Comparison of ENCODE assay signal across 10 mouse cellular contexts in the genomic region with DNA sequence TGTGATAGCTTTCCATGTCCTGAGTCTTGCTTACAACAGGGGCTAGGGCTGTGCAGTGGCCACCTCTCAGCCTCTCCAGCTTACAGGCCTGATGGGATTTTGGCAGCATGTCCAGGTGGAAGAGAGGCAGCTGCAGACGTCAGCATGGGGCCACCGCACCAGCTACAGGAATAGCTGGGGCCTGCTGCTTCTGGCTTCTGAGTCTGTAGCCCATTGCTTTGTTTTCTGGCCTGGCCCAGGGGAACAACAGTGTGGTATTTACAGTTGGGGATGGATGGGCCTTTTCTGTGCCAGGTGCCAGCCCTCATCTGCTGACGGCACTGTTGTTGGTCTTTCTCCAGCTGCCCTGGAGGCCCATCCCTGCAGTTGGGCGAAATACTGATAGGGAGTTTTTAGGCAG. TPM values are rescaled to one million over a fixed set of nuclear protein-coding genes. Genes with fewer than 3 reads are reported as not detected.
DNase-seq lines count a peak whose midpoint lies in the region; ATAC-seq and TF ChIP-seq lines count a peak whose summit lies in the region.
"Had no signal": no experiment of that assay in that cellular context is flagged by ENCODE, and none has a peak within 500 bp of the region (broad histone marks: within the 10 kb centered on the region; RNA-seq: fewer than 3 reads in every experiment).

No protein-coding gene starts in this region.

- DNase-seq in adrenal gland, adult 2 months: peak; percentile 47
- DNase-seq in adrenal gland, adult 8-10 months: no peak
- DNase-seq in heart, adult 9 months (ENCODE audit: low spot score in 2 of 2): peak; percentile 53 to 60
- peak; percentile 75 for DNase-seq in adipocyte (ENCODE audit: low spot score)
- DNase-seq in left cerebral cortex, adult 8-10 months (ENCODE audit: low spot score in 2 of 2): no peak

- no peak for ATAC-seq in heart, embryonic 11.5 days (replicated peaks; ENCODE audit: insufficient number of reproducible peaks, low FRiP score, low TSS enrichment)
- no peak for ATAC-seq in heart, embryonic 14.5 days (ENCODE audit: insufficient number of reproducible peaks, insufficient read depth, low FRiP score, low read depth)
- ATAC-seq in intestine, postnatal 0 days: no peak

- no peaks in the 10 kb centered on the region for H3K36me3 ChIP-seq in heart, embryonic 11.5 days (ENCODE audit: control insufficient read depth, insufficient read depth, low read length)
- peaks cover 7% of the 10 kb centered on the region; the same call in 1 of the 2 replicates for H3K36me3 ChIP-seq in heart, embryonic 14.5 days (ENCODE audit: control insufficient read depth, insufficient read depth, low read length)
- no peaks in the 10 kb centered on the region for H3K36me3 ChIP-seq in intestine, postnatal 0 days (ENCODE audit: control insufficient read depth, insufficient read depth)
- H3K36me3 ChIP-seq: limb, embryonic 10.5 days; lung, embryonic 15.5 days had no signal

- H3K27me3 ChIP-seq in heart, embryonic 11.5 days (ENCODE audit: control insufficient read depth, insufficient read depth, low read length): no peaks in the 10 kb centered on the region
- no peaks in the 10 kb centered on the region for H3K27me3 ChIP-seq in heart, embryonic 14.5 days (ENCODE audit: control insufficient read depth, insufficient read depth, low read length)
- no peaks in the 10 kb centered on the region for H3K27me3 ChIP-seq in intestine, postnatal 0 days (replicated peaks; ENCODE audit: control insufficient read depth, insufficient read depth, low read length)
- H3K27me3 ChIP-seq: lung, embryonic 15.5 days had no signal

- no peak overlapping the region for H3K4me2 ChIP-seq in heart, embryonic 11.5 days
- no peak overlapping the region for H3K4me2 ChIP-seq in heart, embryonic 14.5 days (ENCODE audit: low read length)
- no peak overlapping the region for H3K4me2 ChIP-seq in intestine, postnatal 0 days (replicated peaks; ENCODE audit: low read depth)
- H3K4me2 ChIP-seq: lung, embryonic 15.5 days had no signal

- no peaks in the 10 kb centered on the region for H3K9me3 ChIP-seq in heart, embryonic 11.5 days (replicated peaks; ENCODE audit: control insufficient read depth, low read length)
- H3K9me3 ChIP-seq in heart, embryonic 14.5 days (ENCODE audit: control insufficient read depth, low read length): no peaks in the 10 kb centered on the region
- no peaks in the 10 kb centered on the region for H3K9me3 ChIP-seq in intestine, postnatal 0 days (ENCODE audit: control insufficient read depth)
- H3K9me3 ChIP-seq: limb, embryonic 10.5 days; lung, embryonic 15.5 days had no signal

- H3K4me3 ChIP-seq in heart, embryonic 11.5 days (ENCODE audit: low read depth, low read length): no peak overlapping the region
- H3K4me3 ChIP-seq in heart, embryonic 14.5 days (ENCODE audit: control insufficient read depth in 1 of 2, insufficient read depth in 1 of 2, low read depth in 1 of 2, low read length in 2 of 2): no peak overlapping the region
- no peak overlapping the region for H3K4me3 ChIP-seq in intestine, postnatal 0 days (ENCODE audit: low read depth, low read length)
- H3K4me3 ChIP-seq: limb, embryonic 10.5 days; lung, embryonic 15.5 days had no signal

- TF ChIP-seq CTCF in intestine, postnatal 0 days (IDR thresholded peaks at IDR 0.05; ENCODE audit: low read depth): no peak

- WGBS in heart, embryonic 11.5 days (ENCODE audit: insufficient replicate concordance): 69% methylated on average over 4 of the region's 4 CpGs
- 56% methylated on average over 4 of the region's 4 CpGs for WGBS in heart, embryonic 14.5 days
- 61% methylated on average over 4 of the region's 4 CpGs for WGBS in intestine, postnatal 0 days

- peaks cover 45% of the 10 kb centered on the region for H3K4me1 ChIP-seq in heart, embryonic 11.5 days (ENCODE audit: control insufficient read depth, insufficient read depth, low read length)
- H3K4me1 ChIP-seq in heart, embryonic 14.5 days (ENCODE audit: control insufficient read depth in 2 of 2, insufficient read depth in 2 of 2, low read length in 2 of 2): peaks cover 29 to 67% of the 10 kb centered on the region in 2 experiments
- peaks cover 39% of the 10 kb centered on the region for H3K4me1 ChIP-seq in intestine, postnatal 0 days (replicated peaks; ENCODE audit: control insufficient read depth, insufficient read depth, low read length)

- no peak overlapping the region for H3K27ac ChIP-seq in heart, embryonic 11.5 days (ENCODE audit: low read depth, low read length)
- peak overlapping the region; percentile 37 to 47; a peak in 3 of 4 replicates for H3K27ac ChIP-seq in heart, embryonic 14.5 days (replicated peaks in 1 of 2; ENCODE audit: control insufficient read depth in 1 of 2, insufficient read depth in 1 of 2, low read depth in 2 of 2, low read length in 2 of 2)
- H3K27ac ChIP-seq in intestine, postnatal 0 days (ENCODE audit: low read depth, low read length): no peak overlapping the region
- H3K27ac ChIP-seq: limb, embryonic 10.5 days; lung, embryonic 15.5 days had no signal

- no peak overlapping the region for H3K9ac ChIP-seq in heart, embryonic 11.5 days (ENCODE audit: low read depth, low read length)
- H3K9ac ChIP-seq in heart, embryonic 14.5 days (ENCODE audit: low read length): peak overlapping the region; percentile 38; the same call in 1 of the 2 replicates
- H3K9ac ChIP-seq in intestine, postnatal 0 days (ENCODE audit: low read depth, low read length): no peak overlapping the region
- H3K9ac ChIP-seq: lung, embryonic 15.5 days had no signal

RNA-seq across cellular contexts. Expression of gene Jade1, which starts 28.1 kb away (rescaled TPM):
- 10 to 100 TPM; 33.2 to 58.2 TPM for total RNA-seq in adrenal gland, adult 2 months (2021)
- 21.4 and 64.9 TPM in 2 replicates for polyA plus RNA-seq in adrenal gland, adult 2 months (2012; rRNA removed)
- 10 to 100 TPM; 48.6 to 76.6 (median 55.3) TPM for total RNA-seq in adrenal gland, adult 8-10 months (2022)
- polyA plus RNA-seq in heart, embryonic 11.5 days (2014; fragmentation: Nextera tagmentation; extraction: Ambion mirVana): 12.0 and 13.8 TPM in 2 replicates
- 16.9 and 17.3 TPM in 2 replicates for polyA plus RNA-seq in heart, embryonic 14.5 days (2014; fragmentation: Nextera tagmentation; extraction: Ambion mirVana)
- total RNA-seq in left cerebral cortex, adult 8-10 months (2022): 10 to 100 TPM; 46.6 to 57.7 (median 50.1) TPM
- 15.3 and 18.4 TPM in 2 replicates for polyA plus RNA-seq in intestine, postnatal 0 days (2015; fragmentation: Nextera tagmentation; extraction: Ambion mirVana)

Comparison
In these comparisons a context has a peak if more than half of its experiments do, and no peak if none do; other contexts are left out.
1. DNase-seq: peak in adrenal gland, adult 2 months (single experiment), heart, adult 9 months (2 of 2) and adipocyte (single experiment); none in adrenal gland, adult 8-10 months (single experiment) and left cerebral cortex, adult 8-10 months (0 of 2).
2. H3K27ac ChIP-seq: peak in heart, embryonic 14.5 days (2 of 2); none in heart, embryonic 11.5 days (single experiment) and intestine, postnatal 0 days (single experiment).